Mouse (Mus musculus) G1E-ER4 (cell line): ENCODE measurements around the gene Cyp2w1. TPM values are rescaled to one million over a fixed set of nuclear protein-coding genes. Genes with fewer than 3 reads are reported as not detected.

ENCODE experiments used
- GATA1 ChIP-seq: IDR thresholded peaks from one replicate; pipeline ENCODE4 v1.8.0; 2012; ENCODE audit warnings: low read length, inconsistent platforms
- polyA plus RNA-seq: library from polyadenylated mRNA; stranded (reverse); fragments of >175 nt; gene quantifications from 2 replicates; pipeline ENCODE4 v1.2.3, GENCODE M21; 2012

The Cyp2w1 gene
- polyA plus RNA-seq, 1 experiment: not detected

DNA sequence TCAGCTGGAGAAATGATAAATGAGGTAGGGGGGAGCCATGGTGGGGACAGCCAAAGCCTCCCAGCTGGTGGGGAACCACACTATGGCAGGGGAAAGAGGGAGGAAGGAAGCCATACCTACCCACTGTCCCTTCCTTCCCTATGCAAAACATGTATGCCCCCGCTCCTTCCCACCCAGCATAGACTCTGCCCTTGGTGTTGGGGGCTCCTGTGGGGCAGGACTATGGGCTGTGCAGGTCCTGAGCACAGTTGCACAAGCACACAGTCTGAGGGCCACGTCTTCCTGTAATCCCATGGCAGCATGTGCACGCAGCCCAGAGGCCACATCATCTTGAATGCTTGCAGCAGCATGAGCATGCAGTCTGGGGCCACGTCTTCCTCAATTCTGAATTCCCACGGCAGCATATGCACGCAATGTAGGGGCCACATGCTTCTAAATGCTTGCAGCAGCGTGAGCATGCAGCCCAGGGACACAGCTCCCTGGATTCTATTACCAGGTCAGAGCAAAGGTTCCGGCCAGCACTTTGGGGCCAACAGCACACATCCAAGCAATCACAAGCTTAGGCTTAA lies 51.4 kb downstream of the Cyp2w1 start:
- TF ChIP-seq GATA1: no peak

DNA sequence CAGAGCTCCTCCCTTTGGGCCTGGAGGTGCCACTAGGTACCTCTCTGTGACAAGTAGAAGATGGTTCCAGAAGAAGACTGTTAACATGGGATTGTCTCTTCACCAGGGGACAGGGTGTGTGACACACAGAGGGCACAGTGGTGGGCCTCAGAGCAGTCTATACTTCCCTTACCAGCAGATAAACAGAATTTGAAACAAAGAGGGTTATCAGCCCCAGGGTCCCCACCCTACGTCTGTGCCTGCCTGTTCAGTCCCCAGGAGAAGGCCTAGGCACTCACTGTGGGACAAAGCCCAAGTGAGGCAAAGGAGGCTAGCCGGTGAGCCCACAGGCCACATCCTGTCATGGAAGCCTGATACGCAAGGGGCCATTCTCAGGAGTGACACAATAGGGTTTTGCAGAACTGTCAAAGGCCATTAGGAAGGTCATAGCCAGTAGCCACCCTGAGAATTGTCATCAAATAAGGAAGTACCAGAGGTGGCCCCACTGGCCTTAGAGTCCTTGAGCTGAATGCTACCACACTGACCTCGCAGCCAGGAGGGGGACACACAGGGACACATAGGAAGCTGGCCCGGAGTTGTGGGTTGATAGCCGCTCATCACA lies 52.5 kb downstream of the Cyp2w1 start, which contains the start of gene C130050O18Rik:
Gene C130050O18Rik, plus strand, starts transcription at position 480 of the 601 bp plus-strand sequence.
- TF ChIP-seq GATA1: no peak

DNA sequence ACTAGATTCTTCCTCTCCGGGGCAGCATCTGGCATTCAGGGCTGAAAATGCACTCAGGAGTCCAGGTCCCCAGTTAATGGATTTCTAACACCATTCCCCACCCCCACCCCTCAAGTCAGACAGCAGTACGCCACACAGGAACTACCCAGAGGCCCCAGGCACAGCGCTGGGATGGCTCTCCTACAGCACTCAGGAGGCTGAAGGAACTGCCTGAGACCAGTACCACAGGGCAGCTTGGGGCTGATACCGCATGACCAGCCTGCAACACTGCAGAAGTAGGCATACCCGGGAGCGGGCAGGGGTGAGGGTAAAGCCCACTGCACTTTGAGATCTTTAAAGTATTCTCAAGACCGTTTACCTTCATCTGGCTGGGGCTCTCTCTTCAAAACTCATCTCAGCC lies 53.1 kb downstream of the Cyp2w1 start:
- TF ChIP-seq GATA1: no peak

DNA sequence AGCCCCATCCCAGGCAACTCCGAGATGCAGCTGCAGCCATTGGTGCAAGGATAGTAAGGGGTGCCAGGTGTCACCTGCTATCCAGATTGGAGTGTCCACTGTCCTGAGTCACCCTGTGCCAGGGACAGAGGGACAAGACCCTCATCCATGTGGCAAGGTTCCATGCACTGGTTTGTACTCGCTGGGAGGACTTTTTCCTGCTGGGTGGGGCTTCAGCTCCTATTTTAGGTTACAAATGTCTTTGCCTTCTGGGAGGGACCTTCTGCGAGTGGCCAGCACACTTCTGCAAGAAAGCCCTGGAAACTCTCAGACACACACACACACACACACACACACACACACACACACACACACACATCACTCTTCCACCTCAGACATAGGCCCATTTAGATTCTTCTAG lies 53.5 kb downstream of the Cyp2w1 start:
- no peak for TF ChIP-seq GATA1

Other genes with a start within 250 kb of the Cyp2w1 start
- not detected in 2 replicates for gene Prkar1b, start 202.6 kb upstream of the Cyp2w1 start, polyA plus RNA-seq
- 56.6 and 85.8 TPM in 2 replicates for gene Dnaaf5, start 202.4 kb upstream of the Cyp2w1 start, polyA plus RNA-seq
- gene Sun1, start 152.0 kb upstream of the Cyp2w1 start, polyA plus RNA-seq: 14.2 and 19.4 TPM in 2 replicates
- gene Get4, start 100.3 kb upstream of the Cyp2w1 start, polyA plus RNA-seq: 84.1 and 121 TPM in 2 replicates
- gene Adap1, start 27.0 kb upstream of the Cyp2w1 start, polyA plus RNA-seq: 0.03 and 0.06 TPM in 2 replicates
- 57.2 and 76.6 TPM in 2 replicates for gene Cox19, start 1.2 kb upstream of the Cyp2w1 start, polyA plus RNA-seq
- 15.4 and 15.9 TPM in 2 replicates for gene Gpr146, start 25.1 kb downstream of the Cyp2w1 start, polyA plus RNA-seq
- gene C130050O18Rik, start 52.7 kb downstream of the Cyp2w1 start, polyA plus RNA-seq: 0.04 and 0.05 TPM in 2 replicates
- gene Gper1, start 70.5 kb downstream of the Cyp2w1 start, polyA plus RNA-seq: not detected in 2 replicates
- 58.6 and 79.0 TPM in 2 replicates for gene 3110082I17Rik, start 107.9 kb downstream of the Cyp2w1 start, polyA plus RNA-seq
- gene Zfand2a, start 131.9 kb downstream of the Cyp2w1 start, polyA plus RNA-seq: 2.8 and 3.1 TPM in 2 replicates
- gene Uncx, start 190.9 kb downstream of the Cyp2w1 start, polyA plus RNA-seq: not detected in 2 replicates